Mouse (Mus musculus) lung, embryonic 14.5 days (tissue): Measurements from ENCODE around the gene Maz. TPM values are rescaled to one million over a fixed set of nuclear protein-coding genes. Genes with fewer than 3 reads are reported as not detected.

Experiments used
- ATAC-seq: fragments of 200-750 bp; cut with Nextera tagmentation; 2 replicates; pipeline ENCODE4 v1.8.0; 2017; ENCODE audit warnings: mild to moderate bottlenecking, moderate TSS enrichment, moderate library complexity; ENCODE audit not compliant: insufficient read depth
- DNase-seq: peaks from one replicate; pipeline ENCODE4 v3.0.0-alpha.2; 2015
- H3K27ac ChIP-seq: fragments of 300-500 bp; sonication (generic); 2 replicates; pipeline ENCODE4 v1.5.1; 2014; ENCODE audit warnings: low read depth, mild to moderate bottlenecking, moderate library complexity
- H3K27me3 ChIP-seq: fragments of 300-500 bp; sonication (generic); 2 replicates; pipeline ENCODE4 v1.6.1; 2014; ENCODE audit warnings: low read length, control low read depth; ENCODE audit not compliant: insufficient read depth
- H3K36me3 ChIP-seq: fragments of 300-500 bp; sonication (generic); 2 replicates; pipeline ENCODE4 v1.6.1; 2014; ENCODE audit warnings: control low read depth; ENCODE audit not compliant: insufficient read depth
- H3K4me1 ChIP-seq: fragments of 300-500 bp; sonication (generic); 2 replicates; pipeline ENCODE4 v1.6.1; 2014; ENCODE audit warnings: antibody characterized with exemption, control low read depth; ENCODE audit not compliant: insufficient read depth
- H3K4me2 ChIP-seq: fragments of 300-500 bp; sonication (generic); 2 replicates; pipeline ENCODE4 v1.6.1; 2014; ENCODE audit warnings: mild to moderate bottlenecking
- H3K4me3 ChIP-seq: fragments of 300-500 bp; sonication (generic); 2 replicates; pipeline ENCODE4 v1.5.1; 2014; ENCODE audit warnings: low read depth, low read length
- H3K9ac ChIP-seq: fragments of 300-500 bp; sonication (generic); 2 replicates; pipeline ENCODE4 v1.6.1; 2014
- H3K9me3 ChIP-seq: fragments of 300-500 bp; sonication (generic); 2 replicates; pipeline ENCODE4 v1.6.1; 2016; ENCODE audit warnings: low read depth, low read length, control low read depth
- CTCF ChIP-seq: IDR thresholded peaks from 2 replicates; pipeline ENCODE4 v1.5.1; 2016; ENCODE audit warnings: antibody characterized with exemption, low read depth
- WGBS: fragments of 180-500 bp; shearing (Covaris S2); extraction: QIAGEN DNeasy Blood & Tissue Kit; methylation state at CpG from one replicate; pipeline ENCODE4 v1.1.7; 2014; 5-methylcytosine and 5-hydroxymethylcytosine counted together
- microRNA-seq: library from miRNA; unstranded; fragments of <30 nt; microRNA quantifications from one replicate; pipeline ENCODE4, GENCODE M21; 2016; ENCODE audit warnings: borderline number of aligned reads
- polyA plus RNA-seq: library from polyadenylated mRNA; unstranded; fragments of >200 nt; fragmentation: Nextera tagmentation; extraction: Ambion mirVana; gene quantifications from 2 replicates; pipeline ENCODE4 v1.2.1, GENCODE M21; 2014

Maz gene
- polyA plus RNA-seq, 1 experiment from 2014 or later = 90.8 TPM

DNA sequence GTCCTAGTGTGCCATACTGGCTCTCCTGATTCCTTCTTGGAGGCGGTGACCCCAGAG, 51.1 kb downstream of the Maz start, which contains the start of gene Cdipt:
Cdipt (plus strand) TSS at position 22 of the 57 bp plus-strand sequence.
- H3K36me3 ChIP-seq = peaks cover 28% of the 10 kb centered on the region
- H3K4me1 ChIP-seq = no peaks in the 10 kb centered on the region
- H3K9ac ChIP-seq = peak within 1 kb of the TSS; percentile 97
- ATAC-seq = no peak
- no peak for TF ChIP-seq CTCF
- no peaks in the 10 kb centered on the region for H3K9me3 ChIP-seq
- DNase-seq = no peak
- no peaks in the 10 kb centered on the region for H3K27me3 ChIP-seq
- H3K27ac ChIP-seq = peak within 1 kb of the TSS; percentile 97
- H3K4me2 ChIP-seq = peak within 1 kb of the TSS; percentile 67
- WGBS = 0% methylated on average over 1 of the region's 1 CpGs
- peak within 1 kb of the TSS; percentile 94 for H3K4me3 ChIP-seq

DNA sequence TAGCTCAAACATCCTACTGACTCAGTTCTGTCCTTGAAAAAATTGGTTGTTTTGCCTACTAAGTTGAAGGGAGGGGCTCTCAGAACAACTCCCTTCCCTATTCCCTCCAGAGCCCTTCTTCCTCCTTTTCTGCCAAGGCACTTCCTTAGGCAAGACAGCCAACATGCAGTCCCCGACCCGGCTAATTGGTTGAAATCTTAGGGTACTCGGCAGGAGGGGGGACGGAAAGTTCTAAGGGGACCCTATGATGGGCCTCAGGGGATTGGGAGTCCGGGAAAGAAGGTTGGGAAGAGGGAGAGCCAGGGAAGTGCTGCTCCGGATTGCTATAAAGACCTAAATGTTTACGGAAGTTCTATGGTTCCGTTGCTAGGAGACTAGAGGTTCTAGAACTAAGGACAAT, 51.3 kb downstream of the Maz start:
- H3K4me2 ChIP-seq = peak overlapping the region; percentile 67
- no peaks in the 10 kb centered on the region for H3K9me3 ChIP-seq
- H3K36me3 ChIP-seq = peaks cover 26% of the 10 kb centered on the region
- no peaks in the 10 kb centered on the region for H3K27me3 ChIP-seq
- H3K9ac ChIP-seq = peak overlapping the region; percentile 97
- peak overlapping the region; percentile 94 for H3K4me3 ChIP-seq
- no peak for ATAC-seq
- WGBS = 11% methylated on average over 8 of the region's 8 CpGs
- peak overlapping the region; percentile 32; the same call in 1 of the 2 replicates for H3K27ac ChIP-seq
- no peaks in the 10 kb centered on the region for H3K4me1 ChIP-seq
- no peak for TF ChIP-seq CTCF
- DNase-seq = peak; percentile 5

Small RNA genes lying within 50 kb of the gene (microRNA-seq; reads per million reads assigned to microRNA genes)
- gene Gm44343 = not detected

Other genes with a start within 250 kb of the Maz start
- 0.28 TPM in 1 of 2 replicates, not detected in the other for gene Tbx6, start 245.6 kb downstream of the Maz start, polyA plus RNA-seq
- 278 and 300 TPM in 2 replicates for gene Ppp4c, start 234.5 kb downstream of the Maz start, polyA plus RNA-seq
- gene Fam57b, start 229.4 kb downstream of the Maz start, polyA plus RNA-seq = 0.17 and 0.88 TPM in 2 replicates
- not detected in 2 replicates for gene 4930451I11Rik, start 195.4 kb downstream of the Maz start, polyA plus RNA-seq
- 0.33 and 0.80 TPM in 2 replicates for gene Doc2a, start 179.6 kb downstream of the Maz start, polyA plus RNA-seq
- gene Hirip3, start 165.1 kb downstream of the Maz start, polyA plus RNA-seq = 19.9 and 26.7 TPM in 2 replicates
- 92.9 and 99.7 TPM in 2 replicates for gene Ino80e, start 164.7 kb downstream of the Maz start, polyA plus RNA-seq
- 34.8 and 40.1 TPM in 2 replicates for gene Taok2, start 142.3 kb downstream of the Maz start, polyA plus RNA-seq
- 26.7 and 31.5 TPM in 2 replicates for gene Tmem219, start 104.1 kb downstream of the Maz start, polyA plus RNA-seq
- 12.1 and 15.7 TPM in 2 replicates for gene Kctd13, start 98.2 kb downstream of the Maz start, polyA plus RNA-seq
- 0.39 TPM in 1 of 2 replicates, not detected in the other for gene Asphd1, start 77.5 kb downstream of the Maz start, polyA plus RNA-seq
- gene Sez6l2, start 76.5 kb downstream of the Maz start, polyA plus RNA-seq = 0.68 and 1.1 TPM in 2 replicates
- 86.1 and 92.8 TPM in 2 replicates for gene Cdipt, start 51.1 kb downstream of the Maz start, polyA plus RNA-seq
- gene Cdiptos, start 50.9 kb downstream of the Maz start, polyA plus RNA-seq = 1.5 TPM in 2 replicates
- 7.7 and 8.0 TPM in 2 replicates for gene Mvp, start 12.4 kb downstream of the Maz start, polyA plus RNA-seq
- gene Pagr1b, start 10.6 kb downstream of the Maz start, polyA plus RNA-seq = 0.85 TPM in 1 of 2 replicates, not detected in the other
- 21.9 and 44.5 TPM in 2 replicates for gene Pagr1a, start 9.7 kb downstream of the Maz start, polyA plus RNA-seq
- gene Gm42742, start 5.9 kb downstream of the Maz start, polyA plus RNA-seq = 37.4 and 54.0 TPM in 2 replicates
- gene Prrt2, start 5.8 kb downstream of the Maz start, polyA plus RNA-seq = 4.7 and 5.9 TPM in 2 replicates
- 168 and 180 TPM in 2 replicates for gene Kif22, start 15.4 kb upstream of the Maz start, polyA plus RNA-seq
- gene Zg16, start 60.3 kb upstream of the Maz start, polyA plus RNA-seq = not detected in 2 replicates
- gene AI467606, start 64.3 kb upstream of the Maz start, polyA plus RNA-seq = 6.3 and 6.5 TPM in 2 replicates
- 0.22 and 0.47 TPM in 2 replicates for gene Qprt, start 95.2 kb upstream of the Maz start, polyA plus RNA-seq
- gene Spn, start 110.8 kb upstream of the Maz start, polyA plus RNA-seq = 0.20 TPM in 1 of 2 replicates, not detected in the other
- 54.6 and 59.6 TPM in 2 replicates for gene Cd2bp2, start 169.0 kb upstream of the Maz start, polyA plus RNA-seq
- 26.0 and 33.7 TPM in 2 replicates for gene Tbc1d10b, start 181.4 kb upstream of the Maz start, polyA plus RNA-seq
- 8.6 and 12.2 TPM in 2 replicates for gene Mylpf, start 181.9 kb upstream of the Maz start, polyA plus RNA-seq
- 21.2 and 24.3 TPM in 2 replicates for gene Zfp553, start 206.0 kb upstream of the Maz start, polyA plus RNA-seq
- 20.1 and 20.3 TPM in 2 replicates for gene Sept1, start 206.1 kb upstream of the Maz start, polyA plus RNA-seq
- gene Zfp771, start 217.2 kb upstream of the Maz start, polyA plus RNA-seq = 52.8 and 54.7 TPM in 2 replicates
- 202 and 226 TPM in 2 replicates for gene Dctpp1, start 233.7 kb upstream of the Maz start, polyA plus RNA-seq
- 85.3 and 90.4 TPM in 2 replicates for gene Sephs2, start 247.0 kb upstream of the Maz start, polyA plus RNA-seq